18 mouse cellular contexts compared by ENCODE assay signal in genomic region chr16:32541338-32542179, GRCm38 (mm10). TPM values are rescaled to one million over a fixed set of nuclear protein-coding genes. Genes with fewer than 3 reads are reported as not detected.
DNase-seq lines count a peak whose midpoint lies in the region; ATAC-seq and TF ChIP-seq lines count a peak whose summit lies in the region.
"Had no signal": no experiment of that assay in that cellular context is flagged by ENCODE, and none has a peak within 500 bp of the region (broad histone marks: within the 10 kb centered on the region; RNA-seq: fewer than 3 reads in every experiment).

No protein-coding gene starts in this region.

- no peak overlapping the region for H3K9ac ChIP-seq in kidney, embryonic 16.5 days (replicated peaks; ENCODE audit: low read length)
- H3K9ac ChIP-seq: hindbrain, embryonic 15.5 days; midbrain, embryonic 13.5 days; neural tube, embryonic 15.5 days had no signal

- no peaks in the 10 kb centered on the region for H3K9me3 ChIP-seq in kidney, embryonic 16.5 days (ENCODE audit: low read length)
- H3K9me3 ChIP-seq: embryonic facial prominence, embryonic 10.5 days; hindbrain, embryonic 15.5 days; midbrain, embryonic 13.5 days; neural tube, embryonic 15.5 days had no signal

- TF ChIP-seq POLR2A in myocyte (IDR thresholded peaks at IDR 0.05; ENCODE audit: insufficient read length, low read depth): no peak

- no peak overlapping the region for H3K4me3 ChIP-seq in kidney, embryonic 16.5 days (ENCODE audit: low read length)
- H3K4me3 ChIP-seq in myocyte: no peak overlapping the region
- H3K4me3 ChIP-seq: embryonic facial prominence, embryonic 10.5 days; heart, adult 2 months; hindbrain, embryonic 15.5 days; midbrain, embryonic 13.5 days; neural tube, embryonic 15.5 days had no signal

- no peaks in the 10 kb centered on the region for H3K79me2 ChIP-seq in myocyte (ENCODE audit: control insufficient read depth, insufficient read depth)

- no peak overlapping the region for H3K27ac ChIP-seq in kidney, embryonic 16.5 days (ENCODE audit: low read length)
- H3K27ac ChIP-seq: embryonic facial prominence, embryonic 10.5 days; heart, adult 2 months; hindbrain, embryonic 15.5 days; midbrain, embryonic 13.5 days; neural tube, embryonic 15.5 days had no signal

- H3K4me1 ChIP-seq in kidney, embryonic 16.5 days (ENCODE audit: insufficient read depth, low read length): no peaks in the 10 kb centered on the region; the same call in 1 of the 2 replicates
- H3K4me1 ChIP-seq: hindbrain, embryonic 15.5 days; neural tube, embryonic 15.5 days had no signal

- ATAC-seq in kidney, embryonic 16.5 days (ENCODE audit: low FRiP score, low TSS enrichment): no peak
- ATAC-seq: forebrain, embryonic 14.5 days; midbrain, embryonic 13.5 days had no signal

- WGBS in kidney, embryonic 16.5 days: 86% methylated on average over 6 of the region's 6 CpGs

- DNase-seq in kidney, postnatal 14 days: peak; percentile 15
- peak; percentile 40 for DNase-seq in c-Kit-positive CD71-positive TER-119-positive erythroid progenitor cells, embryonic 14.5 days (ENCODE audit: low spot score)
- peak; percentile 52 for DNase-seq in liver
- no peak for DNase-seq in left cerebral cortex, adult 8-10 months (ENCODE audit: low spot score in 2 of 2)
- no peak for DNase-seq in thymus, postnatal 10 days (ENCODE audit: low spot score in 2 of 2)
- DNase-seq: cerebellum, adult 9-10 months; layer of hippocampus, adult 9-11 months; lung, adult 2 months; right cerebral cortex, postnatal 25 days had no signal

- no peak overlapping the region for H3K4me2 ChIP-seq in kidney, embryonic 16.5 days (replicated peaks; ENCODE audit: low read depth, low read length)
- no peak overlapping the region for H3K4me2 ChIP-seq in myocyte (ENCODE audit: low read depth)
- H3K4me2 ChIP-seq: hindbrain, embryonic 15.5 days; midbrain, embryonic 13.5 days; neural tube, embryonic 15.5 days had no signal

- no peaks in the 10 kb centered on the region for H3K36me3 ChIP-seq in kidney, embryonic 16.5 days (ENCODE audit: insufficient read depth, low read length)
- H3K36me3 ChIP-seq in myocyte (ENCODE audit: control insufficient read depth, insufficient read depth): no peaks in the 10 kb centered on the region
- H3K36me3 ChIP-seq: embryonic facial prominence, embryonic 10.5 days; hindbrain, embryonic 15.5 days; midbrain, embryonic 13.5 days; neural tube, embryonic 15.5 days had no signal

- H3K27me3 ChIP-seq in kidney, embryonic 16.5 days (ENCODE audit: insufficient read depth, low read length): no peaks in the 10 kb centered on the region
- peaks cover 8% of the 10 kb centered on the region for H3K27me3 ChIP-seq in myocyte (ENCODE audit: control insufficient read depth, insufficient read depth, insufficient read length)
- H3K27me3 ChIP-seq: hindbrain, embryonic 15.5 days; midbrain, embryonic 13.5 days; neural tube, embryonic 15.5 days had no signal

- H3ac ChIP-seq in myocyte (ENCODE audit: control insufficient read depth, insufficient read length): no peak overlapping the region

TF ChIP-seq in myocyte, 11 proteins besides CTCF, POLR2A, EP300 and RAD21:
- TF ChIP-seq TCF3 (IDR thresholded peaks at IDR 0.05; ENCODE audit: insufficient read length, low read depth) (no peak), CEBPB (IDR thresholded peaks at IDR 0.05; ENCODE audit: insufficient read depth, poor library complexity, severe bottlenecking) (0 out of 2 replicates have a peak, but pooled peaks have one; percentile 17), MYOG (IDR thresholded peaks at IDR 0.05; ENCODE audit: control insufficient read depth in 1 of 3, insufficient read depth in 1 of 3, insufficient read length in 2 of 3, low read depth in 2 of 3) (no peak), MAX (IDR thresholded peaks at IDR 0.05; ENCODE audit: low read depth) (no peak), REST (IDR thresholded peaks at IDR 0.05; ENCODE audit: insufficient read depth, insufficient read length) (no peak)

RNA-seq across cellular contexts. Expression of gene Zdhhc19, which starts 45.5 kb away (rescaled TPM):
- not detected in 2 replicates for polyA plus RNA-seq in kidney, embryonic 16.5 days (2015; fragmentation: Nextera tagmentation; extraction: Ambion mirVana)
- not detected for polyA plus RNA-seq in myocyte (2012; fragmentation: generic; extraction: Trizol)
- not detected for total RNA-seq in left cerebral cortex, adult 8-10 months (2022)
- total RNA-seq: heart, adult 2 months had no signal
- polyA plus RNA-seq: embryonic facial prominence, embryonic 10.5 days; forebrain, embryonic 14.5 days; heart, adult 2 months; lung, adult 2 months; midbrain, embryonic 13.5 days; neural tube, embryonic 15.5 days; stomach, embryonic 14.5 days had no signal

RNA-seq across cellular contexts. Expression of gene Slc51a, which starts 53.9 kb away (rescaled TPM):
- 3.0 and 3.9 TPM in 2 replicates for polyA plus RNA-seq in kidney, embryonic 16.5 days (2015; fragmentation: Nextera tagmentation; extraction: Ambion mirVana)
- 0.28 TPM for polyA plus RNA-seq in myocyte (2012; fragmentation: generic; extraction: Trizol)
- total RNA-seq in left cerebral cortex, adult 8-10 months (2022): not detected

Comparison
In these comparisons a context has a peak if more than half of its experiments do, and no peak if none do; other contexts are left out.
1. DNase-seq: peak in kidney, postnatal 14 days (single experiment), c-Kit-positive CD71-positive TER-119-positive erythroid progenitor cells, embryonic 14.5 days (single experiment) and liver (single experiment); none in left cerebral cortex, adult 8-10 months (0 of 2) and thymus, postnatal 10 days (0 of 2).